Mouse (Mus musculus) forebrain, embryonic 14.5 days (tissue): ENCODE measurements around the gene Tmcc3. TPM values are rescaled to one million over a fixed set of nuclear protein-coding genes. Genes with fewer than 3 reads are reported as not detected.

Experiments used
- ATAC-seq: fragments of 200-750 bp; cut with Nextera tagmentation; 2 replicates; pipeline ENCODE4 v1.8.0; 2017; ENCODE audit warnings: mild to moderate bottlenecking, moderate library complexity
- DNase-seq: peaks from one replicate; pipeline ENCODE4 v3.0.0-alpha.2; 2015; ENCODE audit warnings: low spot score
- H3K27ac ChIP-seq: fragments of 300-500 bp; sonication (generic); 2 replicates; pipeline ENCODE4 v1.5.1; 2014; ENCODE audit warnings: low read depth, mild to moderate bottlenecking, control low read depth, low read length, moderate library complexity
- H3K27me3 ChIP-seq: fragments of 300-500 bp; sonication (generic); replicated peaks from 2 replicates; pipeline ENCODE4 v1.6.1; 2014; ENCODE audit warnings: low read length, control low read depth, mixed read lengths; ENCODE audit not compliant: control insufficient read depth, insufficient read depth
- H3K36me3 ChIP-seq: fragments of 300-500 bp; sonication (generic); 2 replicates; pipeline ENCODE4 v1.6.1; 2014; ENCODE audit warnings: low read length, control low read depth; ENCODE audit not compliant: control insufficient read depth, insufficient read depth
- H3K4me1 ChIP-seq: fragments of 300-500 bp; sonication (generic); 2 replicates; pipeline ENCODE4 v1.6.1; 2014; ENCODE audit warnings: antibody characterized with exemption, low read length, control low read depth; ENCODE audit not compliant: control insufficient read depth, insufficient read depth
- H3K4me2 ChIP-seq: fragments of 300-500 bp; sonication (generic); 2 replicates; pipeline ENCODE4 v1.6.1; 2014; ENCODE audit warnings: mild to moderate bottlenecking, control low read depth, low read length
- H3K4me3 ChIP-seq: fragments of 300-500 bp; sonication (generic); 2 replicates; pipeline ENCODE4 v1.5.1; 2014; ENCODE audit warnings: low read depth, low read length, control low read depth
- H3K9ac ChIP-seq: fragments of 300-500 bp; sonication (generic); 2 replicates; pipeline ENCODE4 v1.6.1; 2014; ENCODE audit warnings: mild to moderate bottlenecking, low read length, control low read depth, moderate library complexity
- H3K9me3 ChIP-seq: fragments of 300-500 bp; sonication (generic); replicated peaks from 2 replicates; pipeline ENCODE4 v1.6.1; 2016; ENCODE audit warnings: low read length, control low read depth, mixed read lengths; ENCODE audit not compliant: control insufficient read depth
- WGBS: fragments of 180-500 bp; shearing (Covaris S2); extraction: QIAGEN DNeasy Blood & Tissue Kit; methylation state at CpG from one replicate; pipeline ENCODE4 v1.1.7; 2014; 5-methylcytosine and 5-hydroxymethylcytosine counted together
- polyA plus RNA-seq: library from polyadenylated mRNA; unstranded; fragments of >200 nt; fragmentation: Nextera tagmentation; extraction: Ambion mirVana; gene quantifications from 2 replicates; pipeline ENCODE4 v1.2.1, GENCODE M21; 2014

Gene Tmcc3
- polyA plus RNA-seq, 1 experiment from 2014 or later, result 5.5 TPM

DNA sequence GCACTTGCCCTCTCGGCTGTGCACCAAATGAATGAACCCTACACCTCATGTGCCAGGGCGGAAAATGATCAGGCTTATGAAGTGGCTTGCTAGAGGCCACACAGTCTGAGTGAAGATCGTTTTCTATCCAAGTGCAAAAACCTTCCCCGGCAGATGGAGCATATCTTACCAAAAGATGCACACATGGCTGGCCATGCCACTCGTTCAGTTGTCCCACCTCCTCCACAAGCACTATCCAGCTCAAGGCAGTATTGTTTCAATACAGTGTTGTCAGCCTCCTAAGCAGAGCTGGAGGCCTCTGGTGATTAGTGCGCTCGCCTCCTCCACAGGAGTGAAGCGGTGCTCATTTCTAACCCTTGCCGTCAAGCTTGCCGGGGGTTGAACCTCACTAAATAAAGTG, 66.1 kb downstream of the Tmcc3 start:
- Histone ChIP-seq H3K27ac (no peak overlapping the region), H3K9me3 (no peaks in the 10 kb centered on the region)
- no peak for DNase-seq

GRCm38 (mm10) chr10:94378383-94378782, 66.6 kb downstream of the Tmcc3 start:
- Histone ChIP-seq H3K36me3 (no peaks in the 10 kb centered on the region), H3K4me2 (no peak overlapping the region), H3K4me1 (no peaks in the 10 kb centered on the region), H3K27me3 (no peaks in the 10 kb centered on the region), H3K27ac (no peak overlapping the region), H3K9ac (no peak overlapping the region), H3K4me3 (no peak overlapping the region), H3K9me3 (no peaks in the 10 kb centered on the region)
- ATAC-seq, result peak; percentile 61
- WGBS, result 79% methylated on average over 13 of the region's 13 CpGs
- DNase-seq, result peak; percentile 77

More for the DNA sequence above, 66.1 kb downstream of the Tmcc3 start:
- Histone ChIP-seq H3K4me2 (no peak overlapping the region), H3K36me3 (no peaks in the 10 kb centered on the region), H3K9ac (no peak overlapping the region), H3K27me3 (no peaks in the 10 kb centered on the region), H3K4me3 (no peak overlapping the region), H3K4me1 (no peaks in the 10 kb centered on the region)
- ATAC-seq, result no peak
- WGBS, result 69% methylated on average over 10 of the region's 10 CpGs

GRCm38 (mm10) chr10:94380082-94380481, 68.3 kb downstream of the Tmcc3 start:
- Histone ChIP-seq H3K9ac (no peak overlapping the region), H3K4me1 (no peaks in the 10 kb centered on the region), H3K27me3 (no peaks in the 10 kb centered on the region), H3K4me2 (no peak overlapping the region), H3K27ac (no peak overlapping the region), H3K9me3 (peaks cover 1% of the 10 kb centered on the region; the same call in 1 of the 2 replicates), H3K36me3 (no peaks in the 10 kb centered on the region), H3K4me3 (no peak overlapping the region)
- 91% methylated on average over 2 of the region's 2 CpGs for WGBS
- ATAC-seq, result no peak
- no peak for DNase-seq

DNA sequence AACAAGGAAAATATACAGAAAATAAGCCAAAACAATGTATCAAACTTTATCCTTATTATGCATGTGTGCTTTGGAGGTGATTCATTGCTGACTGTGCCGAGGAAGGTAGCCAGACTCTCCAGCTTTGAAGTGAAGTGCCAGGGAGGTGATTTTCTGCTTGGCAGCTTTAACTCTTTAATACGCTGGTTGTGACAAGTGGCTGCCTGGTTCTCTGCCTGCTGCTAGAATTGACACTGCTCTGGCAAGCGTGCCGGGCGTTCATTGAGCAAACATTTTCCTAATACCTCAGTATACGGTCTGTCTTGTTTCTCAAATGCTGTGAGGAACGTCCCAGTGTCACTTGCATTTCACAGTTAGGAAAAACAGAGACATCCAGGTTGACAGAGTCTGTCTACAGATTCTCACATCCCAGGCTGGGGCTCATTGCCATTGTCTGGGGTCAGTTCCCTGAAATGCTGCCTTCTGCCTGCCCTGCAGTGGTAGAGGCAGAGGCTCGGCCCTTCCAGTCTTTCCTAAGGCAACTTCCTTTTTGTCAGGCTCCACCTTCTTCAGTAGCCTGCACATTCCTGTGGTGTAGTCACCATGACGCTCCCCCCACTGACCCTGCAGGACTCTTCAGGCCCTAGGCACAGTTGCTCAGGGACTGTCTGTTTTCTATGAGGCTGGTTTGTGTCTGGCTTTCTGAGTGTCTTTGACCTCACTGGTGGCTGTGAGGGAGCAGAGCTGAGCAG, 69.1 kb downstream of the Tmcc3 start:
- WGBS, result 69% methylated on average over 9 of the region's 9 CpGs
- ATAC-seq (no peak), DNase-seq (no peak)
- H3K9me3 ChIP-seq, result peaks cover 9% of the 10 kb centered on the region
- no peaks in the 10 kb centered on the region for H3K36me3 ChIP-seq
- H3K9ac ChIP-seq, result no peak overlapping the region
- H3K4me3 ChIP-seq, result no peak overlapping the region
- no peak overlapping the region for H3K27ac ChIP-seq
- no peaks in the 10 kb centered on the region for H3K4me1 ChIP-seq
- no peak overlapping the region for H3K4me2 ChIP-seq
- H3K27me3 ChIP-seq, result no peaks in the 10 kb centered on the region

- Histone ChIP-seq H3K9me3 (peaks cover 14% of the 10 kb centered on the region), H3K9ac (no peak overlapping the region), H3K27ac (no peak overlapping the region), H3K4me3 (no peak overlapping the region), H3K4me2 (no peak overlapping the region), H3K27me3 (no peaks in the 10 kb centered on the region), H3K4me1 (no peaks in the 10 kb centered on the region), H3K36me3 (no peaks in the 10 kb centered on the region)
- DNase-seq (no peak), ATAC-seq (no peak)
- WGBS, result 85% methylated on average over 4 of the region's 4 CpGs
These were observed 69.6 kb downstream of the Tmcc3 start for GRCm38 (mm10) chr10:94381393-94381740.

GRCm38 (mm10) chr10:94382618-94383017, 70.9 kb downstream of the Tmcc3 start:
- 74% methylated on average over 14 of the region's 14 CpGs for WGBS
- no peak overlapping the region for H3K27ac ChIP-seq
- no peak overlapping the region for H3K4me2 ChIP-seq
- H3K4me3 ChIP-seq, result no peak overlapping the region
- no peaks in the 10 kb centered on the region for H3K36me3 ChIP-seq
- no peak overlapping the region for H3K9ac ChIP-seq
- ATAC-seq (no peak), DNase-seq (no peak)
- H3K27me3 ChIP-seq, result no peaks in the 10 kb centered on the region
- H3K4me1 ChIP-seq, result no peaks in the 10 kb centered on the region
- peaks cover 16% of the 10 kb centered on the region for H3K9me3 ChIP-seq

DNA sequence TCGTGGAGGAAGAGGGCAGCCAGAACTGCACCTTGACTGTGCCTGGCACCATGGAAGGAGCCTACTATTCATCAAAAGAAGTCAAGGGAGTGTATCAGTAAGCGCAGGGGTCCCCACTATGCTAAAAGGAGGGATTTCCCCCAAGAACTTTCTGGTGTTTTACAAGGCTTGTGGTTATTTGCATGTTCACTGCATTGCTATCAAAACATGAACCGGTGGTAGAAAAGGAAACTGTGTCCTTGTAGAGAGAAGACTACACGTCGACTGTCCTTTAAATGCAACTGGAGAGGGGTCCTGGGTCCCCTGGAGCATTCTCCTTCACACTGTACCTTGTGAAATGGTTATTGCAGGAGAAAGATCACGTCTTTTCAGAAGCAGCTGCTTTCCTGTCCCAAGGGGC, 71.8 kb downstream of the Tmcc3 start:
- peaks cover 16% of the 10 kb centered on the region for H3K9me3 ChIP-seq
- no peaks in the 10 kb centered on the region for H3K4me1 ChIP-seq
- no peak overlapping the region for H3K9ac ChIP-seq
- no peak for ATAC-seq
- no peak overlapping the region for H3K27ac ChIP-seq
- no peak for DNase-seq
- no peak overlapping the region for H3K4me3 ChIP-seq
- WGBS, result 88% methylated on average over 6 of the region's 6 CpGs
- no peaks in the 10 kb centered on the region for H3K36me3 ChIP-seq
- no peaks in the 10 kb centered on the region for H3K27me3 ChIP-seq
- no peak overlapping the region for H3K4me2 ChIP-seq

DNA sequence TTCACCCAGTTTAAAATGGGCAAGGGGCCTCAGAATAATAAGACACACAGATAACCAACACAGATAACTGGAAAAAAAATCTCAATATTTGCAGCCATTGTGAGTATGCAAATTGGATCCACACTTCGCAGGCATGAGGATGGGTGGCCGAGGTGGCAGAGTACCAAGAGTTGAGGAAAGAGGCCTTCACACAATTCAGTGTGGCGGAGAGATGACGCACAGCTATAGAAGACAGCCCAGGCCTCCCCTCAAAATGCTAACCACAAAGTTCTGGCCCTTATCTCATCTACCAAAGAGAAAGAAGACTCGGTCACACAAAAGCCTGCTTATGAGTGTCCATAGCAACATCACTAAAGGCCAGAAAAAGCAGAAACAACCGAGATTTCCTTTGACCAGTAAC, 77.5 kb downstream of the Tmcc3 start:
- Histone ChIP-seq H3K4me2 (no peak overlapping the region), H3K27me3 (no peaks in the 10 kb centered on the region), H3K27ac (no peak overlapping the region), H3K4me1 (no peaks in the 10 kb centered on the region), H3K9me3 (peaks cover 16% of the 10 kb centered on the region), H3K36me3 (no peaks in the 10 kb centered on the region), H3K4me3 (no peak overlapping the region), H3K9ac (no peak overlapping the region)
- WGBS, result 82% methylated on average over 6 of the region's 6 CpGs
- DNase-seq (no peak), ATAC-seq (no peak)

- Histone ChIP-seq H3K27me3 (no peaks in the 10 kb centered on the region), H3K4me1 (no peaks in the 10 kb centered on the region), H3K4me2 (no peak overlapping the region), H3K9ac (no peak overlapping the region), H3K27ac (no peak overlapping the region), H3K9me3 (peaks cover 5% of the 10 kb centered on the region; the same call in 1 of the 2 replicates), H3K36me3 (no peaks in the 10 kb centered on the region), H3K4me3 (no peak overlapping the region)
- DNase-seq, result no peak
- 90% methylated on average over 5 of the region's 5 CpGs for WGBS
- no peak for ATAC-seq
These were observed 79.3 kb downstream of the Tmcc3 start for GRCm38 (mm10) chr10:94391049-94391448.
